Mouse (Mus musculus) mouse embryonic stem cell (cell line): ENCODE measurements around the gene 5530401A14Rik.

Experiments used
- in situ Hi-C, 2 experiments: fragments of 300-500 bp; cut with MboI; formaldehyde crosslinking; loops; 1 replicate in 1 of 2; 3 replicates in 1 of 2; pipeline ENCODE4 v1.14.3; 2019 to 2020; ENCODE audit warnings: low sequenced_read_pairs in 2 of 2, low pct_unique_long_range_greater_than_20kb in 1 of 2, mixed read lengths in 1 of 2; ENCODE audit not compliant: unreplicated experiment in 1 of 2

Gene 5530401A14Rik

DNA sequence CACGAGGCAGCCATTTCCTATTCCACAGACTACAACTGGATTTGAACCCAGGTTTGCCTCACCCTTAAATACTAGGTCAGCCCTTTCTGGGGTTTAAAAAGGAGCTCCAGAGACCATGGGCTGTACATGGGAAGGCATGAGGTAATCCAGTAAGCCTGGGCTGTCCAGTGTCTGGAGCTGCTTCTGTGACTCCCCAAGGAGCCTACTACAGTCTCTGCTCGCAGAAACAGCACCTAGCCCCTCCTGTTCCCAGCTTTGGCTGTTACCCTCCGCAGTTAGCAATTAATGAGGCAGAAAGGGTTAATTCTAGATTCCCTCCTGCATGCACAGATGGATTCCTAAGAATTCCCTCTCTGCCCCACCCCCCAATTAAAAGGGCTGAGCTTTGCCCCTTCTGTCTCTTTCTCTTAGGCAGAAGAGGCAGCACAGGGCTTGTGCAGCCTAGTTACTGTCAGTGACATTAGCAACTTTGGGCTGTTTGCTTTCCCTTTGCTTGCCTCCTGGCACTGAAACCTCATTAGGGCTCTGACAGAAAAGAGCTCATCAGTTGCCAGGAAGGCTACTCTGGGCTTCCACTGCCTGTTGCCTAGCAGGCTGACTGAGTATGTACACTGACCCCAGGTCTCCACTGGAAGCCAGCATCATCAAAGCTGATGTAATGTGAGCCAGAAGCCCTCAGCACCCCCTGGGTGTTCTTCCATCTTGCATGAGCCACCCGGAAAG is at the start of gene 5530401A14Rik:
Gene 5530401A14Rik, plus strand, starts transcription at position 424 of the 723 bp plus-strand sequence.
- in situ Hi-C loops: no loop called here

DNA sequence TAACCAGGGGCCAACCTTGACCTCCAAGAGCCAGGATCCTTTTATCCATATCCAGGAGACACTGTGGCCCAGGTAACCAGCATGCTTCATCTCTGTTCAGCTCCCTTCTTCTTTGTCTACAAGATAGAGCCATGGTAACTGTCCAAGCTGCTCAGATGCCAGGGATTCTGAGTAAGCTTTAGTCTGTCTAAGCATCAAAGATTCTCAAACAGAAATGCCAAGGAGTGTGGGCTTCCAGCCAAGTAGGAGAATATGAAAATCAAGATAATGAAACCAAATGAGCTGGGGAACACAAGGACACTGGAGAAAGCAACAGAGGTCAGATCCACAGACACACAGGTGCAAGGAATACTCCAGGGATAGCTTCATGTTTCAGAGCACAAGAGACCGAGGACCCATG is 45.7 kb upstream of the 5530401A14Rik start:
- in situ Hi-C loops: no loop called here

DNA sequence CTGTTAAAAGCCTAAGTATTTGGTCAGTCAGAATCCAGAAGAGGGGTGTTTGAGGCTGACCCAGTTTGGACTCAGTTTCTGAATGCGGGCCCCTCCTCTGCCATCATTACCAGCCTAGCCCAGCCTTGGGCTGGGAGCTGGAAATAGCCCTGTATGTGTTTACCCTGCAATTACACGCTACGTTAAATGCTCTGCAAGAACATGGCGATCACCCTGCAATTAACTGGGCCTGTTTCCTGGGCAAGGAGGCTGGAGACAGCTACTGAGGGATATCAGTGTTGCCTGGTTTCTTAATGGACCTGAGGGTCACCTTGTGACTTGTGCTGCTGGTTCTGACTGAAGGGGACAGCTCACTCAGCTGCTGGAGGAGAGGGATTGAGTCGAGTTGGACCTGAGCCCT is 43.9 kb upstream of the 5530401A14Rik start:
- in situ Hi-C loops: no loop called here

DNA sequence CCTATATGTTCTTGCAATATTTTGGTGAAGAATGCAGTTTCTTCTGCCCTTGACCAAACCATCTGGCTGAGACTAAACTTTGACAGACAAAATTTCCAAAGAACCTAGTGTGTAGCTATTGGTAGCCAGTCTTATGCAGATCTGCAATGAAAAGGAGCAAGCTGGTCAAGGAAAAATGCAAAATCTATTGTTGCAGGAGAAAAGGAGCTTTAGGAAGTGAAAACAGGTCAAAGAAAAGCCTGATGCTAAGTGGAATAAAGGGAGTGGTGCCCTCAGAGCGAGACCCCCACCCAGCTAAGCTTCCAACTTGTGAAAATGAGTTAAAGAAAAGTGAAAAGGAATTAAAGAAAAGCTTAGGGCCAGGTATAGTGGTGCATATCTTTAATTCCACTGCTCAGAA is 28.1 kb upstream of the 5530401A14Rik start:
- in situ Hi-C loops: no loop called here

DNA sequence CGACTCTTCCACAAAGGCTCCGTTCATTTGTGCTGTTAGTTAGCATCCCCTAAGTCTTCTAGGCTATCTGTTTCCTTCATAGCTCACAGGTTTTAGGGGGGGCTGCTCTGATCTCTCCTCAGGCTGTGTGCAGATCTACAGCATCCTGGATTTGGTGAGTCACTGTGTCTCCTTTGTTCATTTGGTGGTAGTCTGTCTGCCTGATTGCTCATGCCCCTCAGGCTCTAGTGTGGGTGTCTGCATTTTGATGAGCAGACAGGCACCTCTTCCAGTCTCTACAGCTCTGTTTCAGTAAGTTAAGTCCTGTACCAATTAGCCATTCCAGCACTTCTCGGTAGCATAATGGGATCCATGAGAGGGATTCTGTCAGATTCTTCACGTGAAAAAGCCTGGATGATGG is 22.0 kb upstream of the 5530401A14Rik start:
- in situ Hi-C loops: no loop called here

DNA sequence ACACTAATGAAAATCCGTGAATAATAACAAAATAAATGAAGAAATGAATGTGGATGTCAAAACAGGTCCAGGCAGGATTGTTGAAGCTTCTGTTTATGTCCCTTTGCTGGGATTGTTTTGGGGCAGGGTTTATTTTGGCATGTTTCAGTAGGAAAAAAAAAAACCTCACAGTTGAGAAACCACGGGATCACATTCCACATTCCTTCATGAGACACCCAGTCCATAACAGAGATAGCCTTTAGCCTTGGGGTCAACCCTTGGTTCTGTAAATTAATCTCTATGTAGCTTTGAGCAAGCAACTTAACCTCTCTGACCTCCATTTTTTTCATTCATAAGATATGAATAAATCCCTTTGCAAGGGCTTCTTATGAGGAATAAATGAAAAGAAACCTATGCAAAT is 19.5 kb upstream of the 5530401A14Rik start:
- in situ Hi-C loops: no loop called here

DNA sequence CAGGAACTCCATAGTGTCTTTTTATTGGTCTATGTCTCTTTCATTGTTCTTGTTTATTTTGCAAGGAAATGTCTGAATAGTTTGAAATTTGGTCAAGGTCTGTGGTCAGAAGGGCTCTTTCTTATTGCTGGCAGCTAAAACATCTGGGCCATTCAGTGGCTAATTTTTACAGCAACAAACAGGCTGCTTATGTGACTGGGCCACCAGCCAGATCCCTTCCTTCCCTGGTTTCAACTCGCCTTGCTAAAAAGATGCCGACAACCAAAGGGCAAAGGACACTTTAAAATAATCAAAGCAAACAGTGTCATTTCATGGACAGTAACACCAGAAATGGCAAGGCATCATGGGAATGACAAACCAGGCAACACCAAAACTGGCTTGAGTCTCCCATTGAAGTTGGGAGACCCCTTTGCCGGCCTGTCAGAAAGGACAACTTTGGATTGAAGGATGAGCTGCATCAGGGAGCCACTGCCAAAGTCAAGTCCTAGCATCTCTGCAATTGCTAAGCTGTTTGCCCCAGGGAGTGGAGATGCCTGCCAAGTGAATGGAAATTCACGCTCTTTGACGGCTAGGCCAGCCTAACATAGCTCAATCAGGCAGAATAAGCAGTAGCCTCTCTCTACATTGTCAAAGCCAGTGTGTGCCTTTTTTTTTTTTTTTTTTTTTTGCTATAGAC is 15.3 kb upstream of the 5530401A14Rik start:
- in situ Hi-C loops: no loop called here

DNA sequence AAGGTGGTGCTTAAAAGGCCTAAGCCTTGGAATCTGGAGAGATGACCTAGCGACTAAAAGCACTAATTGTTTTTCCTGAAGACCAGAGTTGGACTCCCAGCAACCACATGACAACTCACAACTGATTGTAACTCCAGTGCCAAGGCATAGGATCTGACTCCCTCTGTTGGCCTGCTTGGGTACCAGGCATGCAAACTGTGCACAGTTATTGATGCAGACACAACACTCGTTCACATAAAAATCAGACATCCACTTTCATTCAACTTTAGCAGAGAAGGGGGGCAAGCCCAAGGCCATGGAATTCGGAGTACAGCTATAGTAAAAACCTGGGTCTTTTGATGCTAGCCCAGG is 14.8 kb upstream of the 5530401A14Rik start:
- in situ Hi-C loops: no loop called here

DNA sequence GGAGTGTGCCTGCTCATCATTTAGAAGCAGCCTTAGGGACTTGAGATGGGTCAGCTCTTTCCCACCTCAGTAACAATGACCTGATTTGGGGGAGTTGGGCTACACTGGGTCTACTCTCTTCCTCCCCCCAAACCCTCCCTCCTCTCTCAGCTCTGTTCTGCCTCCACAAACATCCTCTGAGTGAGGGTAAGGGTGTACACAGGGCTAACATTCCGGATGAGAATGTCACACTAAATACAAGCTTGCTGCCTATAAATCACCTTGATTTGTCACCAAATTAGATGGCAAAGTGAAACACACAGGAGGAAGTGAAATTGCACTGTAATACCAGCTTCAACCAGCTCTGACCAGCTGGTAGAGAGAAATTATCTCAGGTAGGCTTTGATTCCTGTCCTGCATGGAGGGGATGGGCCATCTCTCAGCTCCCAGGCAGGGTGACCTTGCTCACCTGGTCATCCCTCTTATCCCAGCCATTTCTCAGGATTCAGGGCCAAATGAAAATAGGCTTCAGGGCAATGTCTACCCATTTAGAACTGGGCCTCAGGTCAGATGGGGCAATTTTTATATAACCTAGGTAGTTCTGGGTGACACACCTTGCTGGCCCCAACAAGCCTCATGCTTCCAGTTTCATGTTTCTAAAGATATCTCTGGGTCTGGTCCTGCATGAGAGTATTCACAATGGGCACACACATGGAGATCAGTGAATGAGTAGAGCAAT is 12.5 kb upstream of the 5530401A14Rik start:
- in situ Hi-C loops: no loop called here

DNA sequence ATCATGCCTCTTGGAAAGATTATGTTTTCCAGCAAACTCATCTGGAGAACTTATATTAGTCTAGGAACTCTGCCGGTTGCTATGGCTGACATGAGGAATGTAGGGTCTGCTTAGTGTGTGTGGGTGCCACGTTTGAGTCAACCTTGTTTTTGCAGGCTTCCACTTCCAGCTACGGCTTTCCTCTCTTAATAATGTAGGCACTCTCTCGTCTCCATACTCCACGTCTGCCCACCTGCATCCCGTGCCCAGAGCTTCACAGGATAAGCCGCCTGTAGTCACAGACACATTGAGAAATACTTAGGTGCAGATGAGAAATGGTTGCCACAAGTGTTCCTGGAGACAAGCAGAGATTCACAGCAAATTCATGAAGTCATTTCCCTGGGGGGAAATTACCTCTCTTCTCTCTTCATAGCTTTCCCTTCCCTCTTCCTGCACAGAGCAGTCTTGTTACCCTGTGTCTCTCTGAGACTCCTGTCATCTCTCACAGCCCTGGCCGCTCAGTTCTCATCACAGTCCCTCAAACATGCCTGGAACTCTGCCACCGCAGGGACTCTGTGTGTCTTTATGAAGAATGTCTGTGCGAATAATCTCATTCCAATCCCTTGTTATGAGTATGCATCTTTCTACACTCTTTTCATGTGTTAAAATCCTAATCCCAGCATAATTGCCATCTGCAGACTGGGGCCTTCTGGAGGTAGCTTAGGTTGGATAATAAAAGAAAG is 5.3 kb downstream of the 5530401A14Rik start:
- in situ Hi-C loops: no loop called here

DNA sequence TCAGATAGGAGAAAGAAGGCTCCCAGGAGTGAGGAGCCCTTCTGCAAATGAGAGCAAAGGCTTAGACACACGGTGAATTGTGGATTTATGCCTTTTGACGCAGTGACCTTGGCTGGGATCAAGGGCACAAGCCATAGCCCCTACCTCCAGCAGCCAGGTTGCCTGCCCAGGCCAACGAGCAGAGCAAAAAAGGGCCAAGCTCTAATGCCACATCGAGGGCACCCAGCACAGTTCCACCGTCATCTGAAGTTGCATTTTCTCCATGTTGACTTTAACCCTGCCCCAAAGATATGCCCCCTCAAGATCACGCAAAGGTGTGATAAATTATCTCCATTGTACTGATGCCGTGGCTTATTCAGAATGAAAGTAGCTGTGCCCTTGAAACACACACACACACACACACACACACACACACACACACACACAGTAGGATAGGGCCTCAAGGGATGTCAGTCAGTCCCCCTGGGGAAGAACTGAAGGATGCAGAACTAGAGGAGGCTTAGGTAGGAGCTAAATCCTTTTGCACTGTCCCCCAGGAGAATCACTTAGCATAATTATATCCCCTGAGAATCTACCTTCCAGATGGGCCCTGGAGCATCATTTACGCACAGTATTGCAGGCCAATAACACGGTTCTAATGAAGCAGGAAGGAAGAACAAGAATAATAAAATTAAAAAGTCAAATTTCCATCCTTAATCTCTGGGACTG is 11.2 kb downstream of the 5530401A14Rik start:
- in situ Hi-C loops: no loop called here

DNA sequence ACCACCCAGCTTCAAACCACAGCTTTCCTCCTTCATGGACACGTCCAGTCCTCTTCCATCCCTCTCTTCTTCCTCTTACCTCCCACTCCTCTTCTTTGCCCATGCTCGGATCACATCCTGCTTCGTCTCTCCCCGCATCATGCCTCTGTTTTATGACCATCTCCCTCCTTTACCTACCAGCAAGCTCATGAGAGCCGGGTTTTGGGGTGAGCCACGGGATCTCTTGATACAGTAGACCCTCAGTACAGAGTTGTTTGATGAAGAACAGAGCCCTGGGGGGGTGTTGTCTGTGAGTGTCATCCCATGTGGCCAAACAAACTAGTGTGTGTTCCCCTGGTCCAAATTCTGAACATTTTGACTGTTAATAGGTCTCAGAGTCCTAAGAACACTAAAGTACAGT is 36.0 kb downstream of the 5530401A14Rik start:
- in situ Hi-C loops: no loop called here

DNA sequence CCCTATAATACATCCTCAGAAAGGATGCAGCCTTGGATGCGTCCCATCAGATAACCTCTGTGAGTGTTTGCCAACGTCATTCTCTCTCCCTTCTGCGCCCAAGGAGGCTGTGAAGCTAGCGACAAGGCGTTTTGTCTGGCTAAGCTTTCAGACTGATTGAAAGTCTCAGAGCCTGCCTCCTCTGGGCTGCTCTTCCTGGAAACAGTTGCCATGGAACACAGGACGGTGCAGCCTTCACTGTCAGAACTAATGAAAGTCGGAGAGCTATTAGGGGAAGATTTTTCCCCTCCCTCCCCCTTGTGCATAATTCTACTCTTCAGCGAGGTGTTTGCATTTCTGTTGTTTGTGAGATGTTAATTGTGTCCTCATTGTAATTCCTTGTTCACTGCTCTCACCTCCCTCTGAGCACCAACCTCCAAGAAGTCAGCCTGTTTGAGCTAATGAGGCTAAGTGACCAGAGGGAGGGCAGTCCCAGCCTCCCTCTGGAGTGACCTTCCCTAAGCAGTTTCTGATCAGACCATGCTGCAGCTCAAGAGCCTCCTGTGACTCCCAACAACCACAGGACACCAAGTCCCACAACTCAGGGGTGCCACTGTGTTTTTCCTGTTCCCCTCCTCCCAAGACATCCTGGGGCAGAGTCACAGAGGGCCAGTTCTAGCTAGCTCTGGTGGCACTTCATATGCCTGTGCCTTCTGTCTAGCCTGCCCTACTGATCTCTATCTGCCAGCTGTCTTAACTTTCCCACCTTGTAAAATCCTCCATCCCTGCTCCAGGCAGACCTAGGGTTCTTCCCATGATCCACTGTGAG is 37.3 kb downstream of the 5530401A14Rik start:
- in situ Hi-C loops: no loop called here

DNA sequence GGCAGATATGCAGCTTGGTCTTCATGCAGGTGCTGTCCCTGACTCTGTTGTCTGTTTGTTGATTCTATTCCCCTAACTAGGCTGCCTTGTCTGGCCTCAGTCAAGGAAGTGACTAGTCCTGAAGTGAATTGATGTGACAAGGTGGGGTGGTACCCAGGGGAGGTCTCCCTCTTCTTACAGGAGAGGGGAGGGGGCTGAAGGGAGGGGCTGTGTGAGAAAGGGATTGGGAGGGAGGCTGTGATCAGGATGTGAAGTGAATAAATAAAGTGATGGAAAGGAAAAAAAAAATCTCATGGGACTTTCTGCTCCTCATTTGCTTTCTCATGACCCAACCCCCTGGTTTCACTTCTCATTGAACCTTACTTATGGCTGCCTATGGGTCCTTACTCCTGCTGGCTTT is 41.8 kb downstream of the 5530401A14Rik start:
- in situ Hi-C loops: no loop called here

DNA sequence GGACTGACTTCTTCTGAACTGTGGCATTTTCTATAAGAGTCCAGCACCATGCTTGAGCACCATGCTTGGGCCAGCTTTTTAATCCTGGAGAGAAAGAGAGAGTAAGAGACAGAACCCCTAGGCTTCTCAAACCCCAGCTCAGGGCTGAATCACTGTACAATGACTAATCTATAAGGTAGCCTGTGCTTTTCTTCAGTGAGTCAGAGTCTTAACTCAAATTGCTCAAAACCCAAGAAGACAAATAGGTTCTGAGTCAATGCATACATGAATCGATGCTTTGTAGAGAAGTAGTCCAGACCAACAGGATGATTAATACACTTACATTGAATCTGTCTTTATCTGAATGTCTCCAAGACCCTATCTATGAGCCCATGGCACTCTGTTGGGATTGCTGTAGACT is 48.3 kb downstream of the 5530401A14Rik start:
- in situ Hi-C loops: no loop called here

DNA sequence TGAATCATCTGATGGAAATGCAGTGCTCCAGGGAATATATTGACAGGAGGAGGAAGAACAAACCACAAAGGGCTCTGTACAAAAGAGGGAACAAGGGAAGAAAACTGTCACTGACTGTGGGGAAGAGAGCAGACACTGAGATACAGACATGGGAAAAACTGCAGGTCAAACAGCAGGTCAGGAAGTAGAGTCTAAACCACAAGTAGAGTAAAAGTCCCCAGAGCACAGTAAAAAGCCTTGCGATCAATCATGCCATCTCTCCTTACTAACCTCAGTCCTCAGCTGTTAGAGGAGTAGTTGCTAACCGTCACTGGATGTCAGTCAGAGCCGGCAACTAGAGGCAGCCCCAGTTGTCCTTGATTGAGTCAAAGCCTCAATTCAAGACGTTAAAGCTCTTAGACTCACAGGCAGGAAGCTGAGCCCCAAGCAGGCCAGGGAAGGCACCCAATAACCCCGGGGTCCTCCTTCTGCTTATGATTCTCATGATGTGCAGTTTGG is 49.0 kb downstream of the 5530401A14Rik start:
- in situ Hi-C loops: no loop called here

DNA sequence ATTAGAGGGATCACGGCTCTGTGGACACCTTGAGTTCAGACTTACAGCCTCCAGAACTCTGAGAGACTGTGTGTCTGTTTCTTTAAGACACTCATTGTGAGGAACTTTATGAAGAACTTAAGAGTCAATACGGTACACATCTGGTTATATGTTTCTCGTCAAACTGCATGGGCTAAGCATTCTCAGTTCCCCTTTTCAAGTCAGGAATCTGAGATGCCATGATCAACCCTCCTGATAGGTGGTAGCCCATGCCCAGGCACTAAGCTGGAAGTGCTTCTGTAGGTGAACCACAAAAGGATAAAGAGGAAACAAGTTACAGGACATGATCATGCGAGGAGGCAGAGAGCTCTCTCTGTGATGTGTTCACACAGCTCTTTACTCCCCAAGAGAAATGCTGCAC is 52.6 kb downstream of the 5530401A14Rik start:
- in situ Hi-C loops: no loop called here

DNA sequence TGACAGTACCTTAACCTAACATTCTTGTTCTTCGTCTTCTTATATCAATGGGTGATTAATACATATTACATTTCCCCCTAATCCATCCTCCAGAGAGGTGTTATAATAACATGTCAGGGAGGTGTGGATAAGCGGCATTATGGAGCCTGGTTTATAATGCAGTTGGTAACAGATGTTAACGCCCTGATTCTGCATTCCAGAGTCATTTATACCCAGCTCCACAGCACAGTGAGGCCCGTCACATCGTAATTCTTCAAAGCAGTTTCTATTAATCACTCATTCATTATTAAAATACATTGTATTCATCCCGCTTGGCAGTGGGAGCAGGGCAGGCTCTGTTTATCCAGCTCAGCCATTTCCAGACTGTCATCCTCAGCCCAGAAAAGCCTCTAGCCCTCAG is 55.0 kb downstream of the 5530401A14Rik start:
- in situ Hi-C loops: no loop called here
